Mouse (Mus musculus) testis, adult 10 weeks (tissue): Measurements from ENCODE around the gene 6430628N08Rik. TPM values are rescaled to one million over a fixed set of nuclear protein-coding genes. Genes with fewer than 3 reads are reported as not detected.

Experiments used
- polyA plus RNA-seq: library from polyadenylated mRNA; stranded (reverse); fragments of 350-450 nt; fragmentation: Illumina TruSeq; extraction: RNeasy Lipid Tissue Mini Kit (QIAGEN cat#74804); gene quantifications from one replicate; pipeline ENCODE4 v1.2.3, GENCODE M21; 2014; ENCODE audit warnings: low read depth, low replicate concordance

The 6430628N08Rik gene
- polyA plus RNA-seq = not detected

GRCm38 (mm10) chr4:115890553-115890952 is at the start of gene 6430628N08Rik:
Gene 6430628N08Rik (plus strand): TSS chr4:115890665.

GRCm38 (mm10) chr4:115884022-115884421 is 6.4 kb upstream of the 6430628N08Rik start, which contains the start of gene Kncn:
Gene Kncn (plus strand): TSS chr4:115884400.

GRCm38 (mm10) chr4:115939295-115940102 is 49.0 kb downstream of the 6430628N08Rik start, which contains the start of gene Dmbx1:
Gene Dmbx1 (minus strand): TSS chr4:115939926.

Other genes with a start within 250 kb of the 6430628N08Rik start
- gene Cyp4b1, start 242.9 kb upstream of the 6430628N08Rik start, polyA plus RNA-seq = not detected
- gene Efcab14, start 152.9 kb upstream of the 6430628N08Rik start, polyA plus RNA-seq = 53.7 TPM
- gene Tex38, start 109.6 kb upstream of the 6430628N08Rik start, polyA plus RNA-seq = 48.8 TPM
- gene Atpaf1, start 105.9 kb upstream of the 6430628N08Rik start, polyA plus RNA-seq = 52.3 TPM
- 8.1 TPM for gene Mob3c, start 62.6 kb upstream of the 6430628N08Rik start, polyA plus RNA-seq
- 10.2 TPM for gene Mknk1, start 51.5 kb upstream of the 6430628N08Rik start, polyA plus RNA-seq
- 0.29 TPM for gene Kncn, start 6.3 kb upstream of the 6430628N08Rik start, polyA plus RNA-seq
- gene Dmbx1, start 49.3 kb downstream of the 6430628N08Rik start, polyA plus RNA-seq = 0.17 TPM
- gene Faah, start 127.3 kb downstream of the 6430628N08Rik start, polyA plus RNA-seq = 4.7 TPM
- 173 TPM for gene Nsun4, start 163.2 kb downstream of the 6430628N08Rik start, polyA plus RNA-seq
- 160 TPM for gene Uqcrh, start 184.4 kb downstream of the 6430628N08Rik start, polyA plus RNA-seq
- gene Lrrc41, start 184.6 kb downstream of the 6430628N08Rik start, polyA plus RNA-seq = 27.5 TPM
- 5.7 TPM for gene Rad54l, start 233.0 kb downstream of the 6430628N08Rik start, polyA plus RNA-seq
- 23.1 TPM for gene Pomgnt1, start 233.2 kb downstream of the 6430628N08Rik start, polyA plus RNA-seq